Comparison of ENCODE assay signal across 28 mouse cellular contexts in the genomic region with DNA sequence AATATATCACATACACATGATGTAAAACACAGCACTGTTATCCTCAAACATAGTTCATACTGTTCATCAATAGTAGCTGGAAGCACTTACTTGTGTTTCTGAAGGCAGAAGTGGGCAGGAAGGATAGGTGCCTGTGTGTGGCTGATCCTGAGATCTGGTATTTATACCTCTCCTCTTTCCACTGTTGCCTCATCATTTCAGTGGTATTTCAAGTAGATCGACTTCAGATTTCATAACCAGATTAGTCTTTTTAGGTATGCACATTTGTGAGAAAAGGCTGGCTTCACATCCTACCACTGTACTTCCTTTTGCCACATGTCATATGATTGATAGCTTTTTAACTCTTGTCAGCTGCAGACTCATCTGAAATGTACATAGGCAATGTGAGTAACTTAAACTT. TPM values are rescaled to one million over a fixed set of nuclear protein-coding genes. Genes with fewer than 3 reads are reported as not detected.
DNase-seq lines count a peak whose midpoint lies in the region; ATAC-seq and TF ChIP-seq lines count a peak whose summit lies in the region.
"Had no signal": no experiment of that assay in that cellular context is flagged by ENCODE, and none has a peak within 500 bp of the region (broad histone marks: within the 10 kb centered on the region; RNA-seq: fewer than 3 reads in every experiment).

Serpinb3a (minus strand) TSS at position 101 of the 400 bp plus-strand sequence.

- H3K27ac ChIP-seq in embryonic facial prominence, embryonic 14.5 days (replicated peaks; ENCODE audit: low read depth, low read length): no peak within 1 kb of the TSS
- no peak within 1 kb of the TSS for H3K27ac ChIP-seq in embryonic facial prominence, embryonic 10.5 days (replicated peaks)
- H3K27ac ChIP-seq in stomach, postnatal 0 days (replicated peaks): no peak within 1 kb of the TSS
- H3K27ac ChIP-seq: embryonic facial prominence, embryonic 13.5 days; forebrain, embryonic 10.5 days; forebrain, embryonic 12.5 days had no signal

- no peaks in the 10 kb centered on the region for H3K4me1 ChIP-seq in embryonic facial prominence, embryonic 14.5 days (ENCODE audit: control insufficient read depth, insufficient read depth, low read length)
- no peaks in the 10 kb centered on the region for H3K4me1 ChIP-seq in embryonic facial prominence, embryonic 10.5 days
- no peaks in the 10 kb centered on the region for H3K4me1 ChIP-seq in lung, adult 2 months (ENCODE audit: control insufficient read depth, insufficient read depth, low read length)
- no peaks in the 10 kb centered on the region for H3K4me1 ChIP-seq in stomach, postnatal 0 days (replicated peaks; ENCODE audit: control insufficient read depth, insufficient read depth)
- H3K4me1 ChIP-seq: embryonic facial prominence, embryonic 13.5 days; forebrain, embryonic 10.5 days; forebrain, embryonic 12.5 days had no signal

- DNase-seq in embryonic facial prominence, embryonic 14.5 days (ENCODE audit: low spot score): no peak
- no peak for DNase-seq in embryonic facial prominence, embryonic 10.5 days (ENCODE audit: low spot score)
- no peak for DNase-seq in lung, adult 2 months
- no peak for DNase-seq in lung, postnatal 14 days
- DNase-seq in stomach, postnatal 0 days (ENCODE audit: low spot score): no peak
- DNase-seq in cerebellum, postnatal 25 days: no peak
- DNase-seq: adrenal gland, adult 8-10 months; adrenal gland, postnatal 14 days; adrenal gland, postnatal 36 days; B cell, adult 2 months; cerebellum, adult 11-12 months; cerebellum, adult 2 months; cerebellum, adult 9-10 months; cerebellum, postnatal 10 days; cerebellum, postnatal 36 days had no signal

- no peak for TF ChIP-seq POLR2A in lung, adult 2 months (IDR thresholded peaks at IDR 0.05; ENCODE audit: borderline replicate concordance, extremely low read depth, low read depth, low read length)

- no peak within 1 kb of the TSS for H3K4me2 ChIP-seq in embryonic facial prominence, embryonic 14.5 days (ENCODE audit: low read depth, low read length)
- H3K4me2 ChIP-seq in stomach, postnatal 0 days (replicated peaks; ENCODE audit: low read depth): no peak within 1 kb of the TSS
- H3K4me2 ChIP-seq: embryonic facial prominence, embryonic 13.5 days; forebrain, embryonic 12.5 days had no signal

- no peaks in the 10 kb centered on the region for H3K9me3 ChIP-seq in embryonic facial prominence, embryonic 14.5 days (ENCODE audit: control insufficient read depth, low read length)
- no peaks in the 10 kb centered on the region for H3K9me3 ChIP-seq in embryonic facial prominence, embryonic 10.5 days
- no peaks in the 10 kb centered on the region for H3K9me3 ChIP-seq in stomach, postnatal 0 days (ENCODE audit: control insufficient read depth, low read length)
- H3K9me3 ChIP-seq: embryonic facial prominence, embryonic 13.5 days; forebrain, embryonic 10.5 days; forebrain, embryonic 12.5 days; G1E had no signal

- no peak within 1 kb of the TSS for H3K4me3 ChIP-seq in embryonic facial prominence, embryonic 14.5 days (ENCODE audit: low read depth, low read length)
- no peak within 1 kb of the TSS for H3K4me3 ChIP-seq in embryonic facial prominence, embryonic 10.5 days
- H3K4me3 ChIP-seq in lung, adult 2 months (replicated peaks; ENCODE audit: extremely low read depth, low read depth, low read length): no peak within 1 kb of the TSS
- no peak within 1 kb of the TSS for H3K4me3 ChIP-seq in stomach, postnatal 0 days (ENCODE audit: low read depth, low read length)
- H3K4me3 ChIP-seq: embryonic facial prominence, embryonic 13.5 days; erythroblast, embryonic 14.5 days; forebrain, embryonic 10.5 days; forebrain, embryonic 12.5 days had no signal

- ATAC-seq in embryonic facial prominence, embryonic 14.5 days (ENCODE audit: low read depth): no peak
- ATAC-seq in stomach, postnatal 0 days (ENCODE audit: low FRiP score, low TSS enrichment): no peak
- ATAC-seq: activated CD4-positive, CD25-positive, alpha-beta regulatory T cell, adult 4 months; CD4-positive, CD25-positive, alpha-beta regulatory T cell, adult 4 months; forebrain, embryonic 14.5 days; forebrain, embryonic 16.5 days; Patski had no signal

- whole genome bisulfite sequencing in embryonic facial prominence, embryonic 14.5 days: 88% methylated on average over 1 of the region's 1 CpGs
- 96% methylated on average over 1 of the region's 1 CpGs for WGBS in embryonic facial prominence, embryonic 10.5 days
- WGBS in lung, adult 2 months: 54% methylated on average over 1 of the region's 1 CpGs
- 71% methylated on average over 1 of the region's 1 CpGs for WGBS in stomach, postnatal 0 days

- no peaks in the 10 kb centered on the region for H3K27me3 ChIP-seq in embryonic facial prominence, embryonic 14.5 days (replicated peaks; ENCODE audit: control insufficient read depth, insufficient read depth, low read length)
- no peaks in the 10 kb centered on the region for H3K27me3 ChIP-seq in embryonic facial prominence, embryonic 10.5 days (replicated peaks; ENCODE audit: low read depth, poor library complexity, severe bottlenecking)
- no peaks in the 10 kb centered on the region for H3K27me3 ChIP-seq in stomach, postnatal 0 days (ENCODE audit: control insufficient read depth, insufficient read depth, low read length)
- H3K27me3 ChIP-seq: CH12.LX; embryonic facial prominence, embryonic 13.5 days; forebrain, embryonic 12.5 days; Patski had no signal

- no peak within 1 kb of the TSS for H3K9ac ChIP-seq in embryonic facial prominence, embryonic 14.5 days (ENCODE audit: low read depth, low read length)
- H3K9ac ChIP-seq in stomach, postnatal 0 days (ENCODE audit: low read length): no peak within 1 kb of the TSS
- H3K9ac ChIP-seq: embryonic facial prominence, embryonic 13.5 days; forebrain, embryonic 12.5 days had no signal

- TF ChIP-seq EP300 in stomach, postnatal 0 days (optimal IDR thresholded peaks at IDR 0.05): no peak

- TF ChIP-seq CTCF in lung, adult 2 months (IDR thresholded peaks at IDR 0.05; ENCODE audit: insufficient read depth, low read length): no peak
- TF ChIP-seq CTCF in stomach, postnatal 0 days (IDR thresholded peaks at IDR 0.05; ENCODE audit: low read depth): no peak

- no peaks in the 10 kb centered on the region for H3K36me3 ChIP-seq in embryonic facial prominence, embryonic 14.5 days (ENCODE audit: control insufficient read depth, insufficient read depth, low read length)
- no peaks in the 10 kb centered on the region for H3K36me3 ChIP-seq in embryonic facial prominence, embryonic 10.5 days (replicated peaks)
- H3K36me3 ChIP-seq in stomach, postnatal 0 days (ENCODE audit: control insufficient read depth, insufficient read depth, low read length): no peaks in the 10 kb centered on the region
- H3K36me3 ChIP-seq: embryonic facial prominence, embryonic 13.5 days; forebrain, embryonic 10.5 days; forebrain, embryonic 12.5 days; G1E had no signal

RNA-seq across cellular contexts. Expression of gene Serpinb3a, which starts in this region (rescaled TPM):
- 11.2 and 13.9 TPM in 2 replicates for polyA plus RNA-seq in embryonic facial prominence, embryonic 14.5 days (2014; fragmentation: Nextera tagmentation; extraction: Ambion mirVana)
- polyA plus RNA-seq in embryonic facial prominence, embryonic 10.5 days (2016; fragmentation: Nextera tagmentation; extraction: Ambion mirVana): not detected in 2 replicates
- polyA plus RNA-seq in lung, adult 2 months (2012; rRNA removed): 28.3 TPM in 1 of 2 replicates, not detected in the other
- 174 and 221 TPM in 2 replicates for polyA plus RNA-seq in stomach, postnatal 0 days (2015; fragmentation: Nextera tagmentation; extraction: Ambion mirVana)
- polyA plus RNA-seq: activated CD4-positive, CD25-positive, alpha-beta regulatory T cell, adult 4 months; CD4-positive, CD25-positive, alpha-beta regulatory T cell, adult 4 months; cerebellum, adult 2 months; embryonic facial prominence, embryonic 11.5 days; erythroblast, embryonic 14.5 days; forebrain, embryonic 10.5 days; forebrain, embryonic 12.5 days; forebrain, embryonic 14.5 days; forebrain, embryonic 16.5 days; frontal cortex, adult 2 months; G1E; Patski had no signal
